Mouse (Mus musculus) hematopoietic stem cell, adult 5-6 weeks (primary cell): ENCODE results near the gene Irx6. TPM values are rescaled to one million over a fixed set of nuclear protein-coding genes. Genes with fewer than 3 reads are reported as not detected.

Source experiments
- ATAC-seq, 2 experiments: fragments of 125-278 bp in 1 of 2; replicated peaks in 1 of 2; 2 replicates each; pipeline ENCODE4 v1.8.0; 2016 to 2017; ENCODE audit warnings: inconsistent platforms in 2 of 2, mild to moderate bottlenecking in 2 of 2, moderate number of reproducible peaks in 2 of 2, low read depth in 1 of 2, moderate TSS enrichment in 1 of 2; ENCODE audit not compliant: low FRiP score in 2 of 2, poor library complexity in 2 of 2, severe bottlenecking in 2 of 2, insufficient read depth in 1 of 2, low TSS enrichment in 1 of 2
- total RNA-seq: library from RNA; stranded (forward); fragments of 172-1452, 232-1000 nt; gene quantifications from 2 replicates; pipeline ENCODE4 v1.2.3, GENCODE M21; 2017

Gene Irx6
- total RNA-seq, 1 experiment from 2014 or later: not detected

DNA sequence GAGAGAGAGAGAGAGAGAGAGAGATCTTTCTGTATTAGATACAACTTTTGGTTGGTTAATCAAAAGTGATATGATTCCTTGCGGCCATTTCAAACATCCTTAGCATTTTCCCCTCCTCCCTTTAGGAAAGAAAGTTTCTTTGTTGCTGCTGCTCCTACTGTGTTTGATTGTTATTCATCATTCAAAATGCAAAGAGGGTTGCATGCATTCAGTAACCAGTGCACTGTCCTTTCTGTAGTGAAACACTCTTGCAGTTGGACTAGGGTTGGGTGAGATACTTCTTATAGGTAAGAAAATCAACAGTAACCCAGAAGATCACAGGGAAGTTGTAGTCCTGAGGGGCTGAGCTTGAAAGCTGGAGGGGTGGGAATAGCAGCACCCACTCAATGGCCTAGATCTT lies 39.2 kb downstream of the Irx6 start:
- ATAC-seq: no peak

- ATAC-seq: no peak
Measured at GRCm38 (mm10) chr8:92717418-92717817, 43.3 kb downstream of the Irx6 start.

GRCm38 (mm10) chr8:92718057-92718456 lies 44.0 kb downstream of the Irx6 start:
- no peak for ATAC-seq

- no peak for ATAC-seq
Measured at GRCm38 (mm10) chr8:92721266-92721935, 47.3 kb downstream of the Irx6 start.

GRCm38 (mm10) chr8:92721936-92722321 lies 47.8 kb downstream of the Irx6 start:
- ATAC-seq: no peak

DNA sequence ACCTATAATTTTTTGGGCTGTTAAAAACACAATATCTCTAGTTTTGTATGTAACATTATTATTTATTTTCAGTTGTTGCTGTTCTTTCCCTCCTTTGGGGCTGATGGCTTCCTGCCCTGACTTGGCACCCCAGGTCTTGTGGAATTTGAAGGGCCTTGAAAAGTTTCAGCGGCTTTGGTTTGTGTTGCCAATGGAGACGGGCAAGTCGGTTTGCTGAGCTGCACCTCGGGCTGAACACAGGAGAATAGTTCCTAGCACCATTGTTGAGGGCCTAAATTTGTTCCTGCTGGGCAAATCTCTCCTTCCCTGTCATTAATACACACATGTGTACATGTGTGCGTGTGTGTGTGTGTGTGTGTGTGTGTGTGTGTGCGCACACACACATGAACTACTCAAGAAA lies 49.2 kb downstream of the Irx6 start:
- ATAC-seq: no peak

GRCm38 (mm10) chr8:92723947-92724346 lies 49.9 kb downstream of the Irx6 start:
- ATAC-seq: no peak

- ATAC-seq: no peak
Measured at GRCm38 (mm10) chr8:92724359-92724758, 50.3 kb downstream of the Irx6 start.

Other genes starting within 250 kb of the Irx6 start
- gene Mmp2, start 153.0 kb downstream of the Irx6 start, total RNA-seq: 4.6 and 15.1 TPM in 2 replicates
- gene Lpcat2, start 181.1 kb downstream of the Irx6 start, total RNA-seq: 13.5 and 22.5 TPM in 2 replicates
- gene Capns2, start 227.1 kb downstream of the Irx6 start, total RNA-seq: not detected in 2 replicates